Mouse (Mus musculus) liver, embryonic 14.5 days (tissue): ENCODE results near the gene Ptpn11. TPM values are rescaled to one million over a fixed set of nuclear protein-coding genes. Genes with fewer than 3 reads are reported as not detected.

Experiments used
- ATAC-seq: fragments of 200-750 bp; cut with Nextera tagmentation; 2 replicates; pipeline ENCODE4 v1.8.0; 2017; ENCODE audit warnings: moderate number of reproducible peaks, mild to moderate bottlenecking, moderate library complexity; ENCODE audit not compliant: insufficient read depth
- DNase-seq, 3 experiments: peaks; one replicate each; pipeline ENCODE4 v3.0.0-alpha.2; 2012 to 2013; ENCODE audit warnings: low read depth in 3 of 3, low spot score in 3 of 3
- H3K27ac ChIP-seq: fragments of 300-500 bp; sonication (generic); 2 replicates; pipeline ENCODE4 v1.5.1; 2014; ENCODE audit warnings: moderate library complexity, mild to moderate bottlenecking, control low read depth, inconsistent platforms
- H3K27me3 ChIP-seq: fragments of 300-500 bp; sonication (generic); 2 replicates; pipeline ENCODE4 v1.6.1; 2014; ENCODE audit warnings: mild to moderate bottlenecking, low read length, moderate library complexity; ENCODE audit not compliant: control insufficient read depth, insufficient read depth
- H3K36me3 ChIP-seq: fragments of 300-500 bp; sonication (generic); replicated peaks from 2 replicates; pipeline ENCODE4 v1.6.1; 2014; ENCODE audit warnings: low read depth; ENCODE audit not compliant: control insufficient read depth, insufficient read depth
- H3K4me1 ChIP-seq, 2 experiments: fragments of 200-500 bp in 1 of 2; fragments of 300-500 bp in 1 of 2; sonication (generic) in 1 of 2; replicated peaks; 2 replicates each; pipeline ENCODE4 v1.6.1; 2012 to 2014; ENCODE audit warnings: antibody characterized with exemption in 1 of 2, inconsistent platforms in 1 of 2, low read length in 1 of 2; ENCODE audit not compliant: control insufficient read depth in 2 of 2, insufficient read depth in 2 of 2
- H3K4me2 ChIP-seq: fragments of 300-500 bp; sonication (generic); 2 replicates; pipeline ENCODE4 v1.6.1; 2014; ENCODE audit warnings: low read depth, mild to moderate bottlenecking, control low read depth, moderate library complexity
- H3K4me3 ChIP-seq, 2 experiments: fragments of 200-500 bp in 1 of 2; fragments of 300-500 bp in 1 of 2; sonication (generic) in 1 of 2; 2 replicates each; pipeline ENCODE4 v1.5.1; 2012 to 2014; ENCODE audit warnings: low read depth in 2 of 2, low read length in 2 of 2, mild to moderate bottlenecking in 2 of 2, control low read depth in 1 of 2, inconsistent platforms in 1 of 2, moderate library complexity in 1 of 2; ENCODE audit not compliant: insufficient read depth in 1 of 2
- H3K9ac ChIP-seq: fragments of 300-500 bp; sonication (generic); replicated peaks from 2 replicates; pipeline ENCODE4 v1.6.1; 2014; ENCODE audit warnings: mild to moderate bottlenecking, control low read depth, moderate library complexity
- H3K9me3 ChIP-seq: fragments of 300-500 bp; sonication (generic); 2 replicates; pipeline ENCODE4 v1.6.1; 2016; ENCODE audit warnings: low read length, mixed read lengths; ENCODE audit not compliant: control insufficient read depth
- CTCF ChIP-seq: IDR thresholded peaks from 2 replicates; pipeline ENCODE4 v1.5.1; 2016; ENCODE audit warnings: antibody characterized with exemption, low read depth, control low read depth
- EP300 ChIP-seq: IDR thresholded peaks from 2 replicates; pipeline ENCODE4 v1.6.1; 2016; ENCODE audit warnings: antibody characterized with exemption, low read depth
- WGBS: fragments of 180-500 bp; shearing (Covaris S2); extraction: QIAGEN DNeasy Blood & Tissue Kit; methylation state at CpG from one replicate; pipeline ENCODE4 v1.1.7; 2014; ENCODE audit not compliant: insufficient replicate concordance; 5-methylcytosine and 5-hydroxymethylcytosine counted together
- polyA plus RNA-seq, 2 experiments: library from polyadenylated mRNA; depleted of rRNA in 1 of 2; stranded (reverse) in 1 of 2; unstranded in 1 of 2; fragments of >200 nt; fragmentation: Nextera tagmentation in 1 of 2; extraction: Ambion mirVana in 1 of 2; gene quantifications; 2 replicates each; pipeline versions ENCODE4 v1.2.1 to v1.2.3; 2012 to 2014

Ptpn11 gene
- polyA plus RNA-seq, 2 experiments = 10.0 to 13.7 TPM

DNA sequence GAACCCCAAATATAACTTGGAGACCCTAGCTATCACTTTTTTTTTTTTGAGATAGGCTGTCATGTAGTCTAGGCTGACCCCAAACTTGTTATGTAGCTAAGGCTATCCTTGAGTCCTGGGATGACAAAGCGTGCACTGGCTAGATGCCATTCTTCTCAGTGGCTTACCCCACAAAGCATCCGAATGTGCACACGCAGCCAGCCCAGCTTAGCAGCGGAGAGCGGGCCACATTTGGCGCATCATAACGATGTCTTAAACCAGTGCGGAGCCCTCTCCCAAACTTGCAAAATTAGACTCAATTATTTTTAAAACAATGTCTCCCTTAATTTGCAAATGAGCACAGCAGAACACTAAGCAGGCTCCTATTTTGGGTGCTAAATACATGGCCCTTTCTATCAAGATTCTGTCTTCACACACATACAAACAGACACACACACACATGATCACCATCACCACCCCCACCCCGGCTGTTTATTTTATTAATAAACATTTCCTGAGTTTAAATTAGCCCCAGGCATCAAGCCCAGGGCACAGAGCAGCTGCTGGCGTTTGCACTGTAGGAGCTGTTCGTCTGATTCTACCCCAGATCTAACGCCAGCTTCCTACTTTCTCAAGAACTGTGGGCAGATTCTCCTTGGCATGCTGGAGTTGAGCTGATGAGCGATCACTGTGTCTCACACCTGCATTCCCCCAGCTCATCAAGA is 71.7 kb downstream of the Ptpn11 start:
- H3K36me3 ChIP-seq = no peaks in the 10 kb centered on the region
- 72% methylated on average over 13 of the region's 13 CpGs for WGBS
- TF ChIP-seq CTCF (no peak), EP300 (no peak)
- no peaks in the 10 kb centered on the region for H3K9me3 ChIP-seq
- no peak overlapping the region for H3K4me3 ChIP-seq
- DNase-seq (no peak), ATAC-seq (no peak)
- H3K4me2 ChIP-seq = no peak overlapping the region
- no peak overlapping the region for H3K9ac ChIP-seq
- no peaks in the 10 kb centered on the region for H3K27me3 ChIP-seq
- H3K4me1 ChIP-seq = no peaks in the 10 kb centered on the region; a peak in 1 of 4 replicates
- no peak overlapping the region for H3K27ac ChIP-seq

DNA sequence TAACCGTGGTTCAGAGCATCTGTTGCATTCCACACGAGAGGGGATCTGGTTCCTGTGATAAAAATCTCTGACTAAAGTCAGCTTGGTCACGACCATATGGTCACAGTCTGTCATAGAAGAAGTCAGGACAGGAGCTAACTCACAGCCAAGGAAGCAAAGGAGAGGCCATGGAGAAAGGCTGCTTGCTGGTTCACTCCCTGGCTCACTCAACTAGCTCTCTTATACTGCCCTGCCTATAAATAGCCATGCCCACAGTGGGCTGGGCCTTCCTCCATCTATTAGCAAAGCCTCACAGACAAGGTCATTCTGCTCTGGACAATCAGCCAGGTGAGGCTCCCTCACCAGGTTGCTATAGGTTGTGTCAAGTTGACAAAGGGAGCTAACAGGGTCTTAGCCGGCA is 72.9 kb downstream of the Ptpn11 start:
- H3K36me3 ChIP-seq = no peaks in the 10 kb centered on the region
- DNase-seq (no peak), ATAC-seq (no peak)
- H3K27me3 ChIP-seq = no peaks in the 10 kb centered on the region
- H3K4me3 ChIP-seq = no peak overlapping the region
- no peak overlapping the region for H3K27ac ChIP-seq
- no peak for TF ChIP-seq CTCF
- TF ChIP-seq EP300 = no peak
- H3K9me3 ChIP-seq = no peaks in the 10 kb centered on the region
- 32% methylated on average over 4 of the region's 4 CpGs for WGBS
- H3K9ac ChIP-seq = no peak overlapping the region
- no peak overlapping the region for H3K4me2 ChIP-seq
- no peaks in the 10 kb centered on the region for H3K4me1 ChIP-seq

DNA sequence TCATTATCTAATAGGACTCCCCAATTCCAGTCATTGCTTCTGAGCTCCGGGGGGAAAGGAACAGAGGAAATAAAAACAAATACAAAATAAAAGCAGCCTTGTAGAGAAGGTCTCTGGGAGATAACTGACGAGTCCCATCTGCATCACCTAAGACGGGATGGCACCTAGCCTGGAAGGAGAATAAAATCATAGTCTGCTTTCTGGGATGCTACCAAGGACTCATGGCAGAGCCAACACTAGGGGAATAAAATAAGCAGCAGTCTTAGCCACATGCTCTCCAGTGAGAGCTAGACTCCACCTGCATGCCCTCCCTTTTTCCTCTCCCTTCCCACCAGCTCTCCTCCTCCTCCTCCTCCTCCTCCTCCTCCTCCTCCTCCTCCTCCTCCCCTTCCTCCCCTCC is 74.3 kb downstream of the Ptpn11 start:
- Histone ChIP-seq H3K36me3 (no peaks in the 10 kb centered on the region), H3K9ac (no peak overlapping the region), H3K27ac (no peak overlapping the region), H3K27me3 (no peaks in the 10 kb centered on the region), H3K4me2 (no peak overlapping the region), H3K4me3 (no peak overlapping the region), H3K9me3 (no peaks in the 10 kb centered on the region), H3K4me1 (no peaks in the 10 kb centered on the region)
- 59% methylated on average over 3 of the region's 3 CpGs for WGBS
- ATAC-seq (no peak), DNase-seq (no peak)
- TF ChIP-seq CTCF (no peak), EP300 (no peak)

DNA sequence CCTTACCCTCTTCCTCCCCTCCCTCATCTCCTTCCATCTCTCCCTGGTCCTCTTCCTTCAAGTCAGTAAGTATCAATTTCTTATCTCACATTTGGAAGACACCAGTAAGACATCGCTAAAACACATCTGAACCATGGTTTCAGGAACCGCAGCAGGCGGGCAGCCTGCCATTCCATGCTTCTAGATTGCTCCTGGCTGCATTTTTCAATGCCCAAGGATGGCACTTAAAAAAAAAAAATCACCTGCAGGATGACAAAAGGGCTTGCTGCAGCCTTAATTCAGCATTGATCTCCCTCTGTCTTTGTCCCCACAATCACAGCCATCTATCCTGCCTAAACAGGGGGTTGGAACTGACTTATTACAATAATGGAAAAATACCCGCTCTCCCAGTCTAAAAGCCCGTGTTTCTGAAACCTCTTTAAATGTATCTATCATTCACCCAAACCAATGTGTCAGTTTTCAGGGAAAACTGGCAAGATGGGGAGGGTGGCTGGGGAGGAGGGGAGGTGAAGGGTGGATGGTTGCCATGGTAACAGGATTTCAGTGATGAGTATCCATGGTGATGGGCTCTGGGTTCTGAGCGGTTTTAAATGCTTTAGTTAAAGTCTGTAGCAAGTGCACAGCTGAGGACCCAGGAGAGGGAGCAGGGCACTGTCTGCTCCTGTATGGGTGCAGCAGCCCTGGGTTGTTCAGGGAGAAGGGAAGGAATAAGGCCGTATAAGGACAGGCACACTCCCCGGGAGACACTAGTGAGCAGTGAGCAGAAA is 75.6 kb downstream of the Ptpn11 start:
- Histone ChIP-seq H3K27ac (no peak overlapping the region), H3K4me2 (no peak overlapping the region), H3K4me1 (no peaks in the 10 kb centered on the region), H3K9ac (no peak overlapping the region), H3K4me3 (no peak overlapping the region), H3K27me3 (no peaks in the 10 kb centered on the region), H3K9me3 (no peaks in the 10 kb centered on the region), H3K36me3 (no peaks in the 10 kb centered on the region)
- no peak for TF ChIP-seq EP300
- TF ChIP-seq CTCF = no peak
- 62% methylated on average over 8 of the region's 8 CpGs for WGBS
- DNase-seq = no peak
- ATAC-seq = no peak

DNA sequence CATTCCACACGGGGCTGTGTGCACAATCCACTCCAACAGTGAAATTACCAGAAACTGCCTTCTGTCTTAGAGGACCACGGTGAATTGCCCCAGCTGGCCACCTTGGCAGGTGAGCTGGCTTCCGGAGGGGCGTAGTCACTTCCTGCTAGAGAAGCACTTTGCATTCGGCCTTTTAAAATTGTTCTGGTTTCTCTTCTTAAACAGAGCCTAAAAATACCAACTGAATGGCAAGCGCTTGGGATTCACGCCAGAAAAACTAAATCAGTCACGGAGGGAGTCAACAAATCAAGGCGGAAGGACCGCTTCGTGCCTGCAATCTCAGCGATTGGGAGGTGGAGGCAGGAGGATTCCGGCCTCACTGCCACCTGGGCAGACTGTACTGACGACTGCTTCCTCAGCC is 77.0 kb downstream of the Ptpn11 start:
- no peak for TF ChIP-seq EP300
- ATAC-seq (no peak), DNase-seq (no peak)
- H3K27me3 ChIP-seq = no peaks in the 10 kb centered on the region
- no peaks in the 10 kb centered on the region for H3K9me3 ChIP-seq
- H3K9ac ChIP-seq = no peak overlapping the region
- no peaks in the 10 kb centered on the region for H3K4me1 ChIP-seq
- H3K4me2 ChIP-seq = no peak overlapping the region
- H3K36me3 ChIP-seq = no peaks in the 10 kb centered on the region
- 67% methylated on average over 14 of the region's 14 CpGs for WGBS
- H3K27ac ChIP-seq = no peak overlapping the region
- no peak overlapping the region for H3K4me3 ChIP-seq
